Mouse (Mus musculus) ES-E14 (cell line): ENCODE data around the gene Arhgap1.

ENCODE experiments used
- HCFC1 ChIP-seq: IDR thresholded peaks from 2 replicates; pipeline ENCODE4 v1.6.1; 2012; ENCODE audit warnings: low read length, inconsistent platforms, borderline replicate concordance; ENCODE audit not compliant: insufficient read depth
- MAFK ChIP-seq: IDR thresholded peaks from 2 replicates; pipeline ENCODE4 v1.6.1; 2014; ENCODE audit warnings: mild to moderate bottlenecking, low read depth, low read length, inconsistent platforms; ENCODE audit not compliant: insufficient read depth
- ZC3H11A ChIP-seq: IDR thresholded peaks from 2 replicates; pipeline ENCODE4 v1.6.1; 2012; ENCODE audit warnings: low read depth, mild to moderate bottlenecking, inconsistent platforms, low read length, borderline replicate concordance
- ZNF384 ChIP-seq: IDR thresholded peaks from 2 replicates; pipeline ENCODE4 v1.6.1; 2012; ENCODE audit warnings: low read depth, low read length, inconsistent platforms

DNA sequence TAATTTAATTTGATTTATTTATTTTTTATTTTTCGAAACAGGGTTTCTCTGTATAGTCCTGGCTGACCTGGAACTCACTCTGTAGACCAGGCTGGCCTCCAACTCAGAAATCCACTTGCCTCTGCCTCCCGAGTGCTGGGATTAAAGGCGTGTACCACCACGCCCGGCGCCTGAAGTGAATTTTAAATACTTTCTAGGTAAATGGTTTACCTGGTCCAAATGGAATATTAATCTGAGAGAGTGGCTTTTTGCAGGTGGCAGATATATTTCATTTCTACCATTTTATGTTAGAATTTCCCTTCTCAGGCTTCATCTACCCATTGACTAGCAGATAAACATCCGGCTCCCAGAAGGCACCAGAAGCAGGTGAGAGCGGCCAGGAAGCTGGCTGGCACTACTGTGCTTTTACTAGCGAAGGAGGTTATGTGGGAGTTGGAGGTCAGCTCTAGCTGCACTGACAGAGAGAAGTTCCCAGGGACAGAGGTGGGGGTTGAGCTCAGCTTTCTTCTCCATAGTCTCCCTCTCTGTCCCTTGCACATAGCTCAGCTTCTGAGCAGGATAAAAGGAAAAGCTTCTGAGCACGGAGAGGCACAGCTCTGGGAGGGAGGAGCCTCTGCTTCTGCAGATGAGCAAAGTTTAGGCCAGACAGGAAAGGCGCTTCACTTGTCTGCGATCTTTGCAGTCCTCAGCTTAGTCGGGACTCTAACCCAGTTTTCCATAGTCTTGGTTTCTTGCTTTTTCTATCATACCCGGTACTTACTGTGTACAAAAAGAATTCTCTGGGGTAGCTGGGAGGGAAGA, 2.0 kb downstream of the Arhgap1 start:
- TF ChIP-seq HCFC1 (no peak), MAFK (no peak), ZC3H11A (no peak), ZNF384 (no peak)
